Mouse (Mus musculus) heart, embryonic 15.5 days (tissue): ENCODE data around the gene Myh2. TPM values are rescaled to one million over a fixed set of nuclear protein-coding genes. Genes with fewer than 3 reads are reported as not detected.

Experiments
- ATAC-seq: fragments of 200-750 bp; cut with Nextera tagmentation; replicated peaks from 2 replicates; pipeline ENCODE4 v1.8.0; 2017; ENCODE audit warnings: low read depth, moderate TSS enrichment; ENCODE audit not compliant: insufficient number of reproducible peaks, insufficient read depth, low FRiP score
- H3K27ac ChIP-seq: fragments of 300-500 bp; sonication (generic); 2 replicates; pipeline ENCODE4 v1.5.1; 2015; ENCODE audit warnings: mild to moderate bottlenecking, inconsistent platforms
- H3K27me3 ChIP-seq: fragments of 300-500 bp; sonication (generic); 2 replicates; pipeline ENCODE4 v1.6.1; 2015; ENCODE audit warnings: inconsistent platforms
- H3K36me3 ChIP-seq: fragments of 300-500 bp; sonication (generic); 2 replicates; pipeline ENCODE4 v1.6.1; 2015; ENCODE audit warnings: mild to moderate bottlenecking, inconsistent platforms
- H3K4me1 ChIP-seq: fragments of 300-500 bp; sonication (generic); replicated peaks from 2 replicates; pipeline ENCODE4 v1.6.1; 2015; ENCODE audit warnings: inconsistent platforms
- H3K4me2 ChIP-seq: fragments of 300-500 bp; sonication (generic); 2 replicates; pipeline ENCODE4 v1.6.1; 2015; ENCODE audit warnings: inconsistent platforms, mild to moderate bottlenecking, moderate library complexity
- H3K4me3 ChIP-seq: fragments of 300-500 bp; sonication (generic); 2 replicates; pipeline ENCODE4 v1.5.1; 2015; ENCODE audit warnings: mild to moderate bottlenecking, inconsistent platforms
- H3K9ac ChIP-seq: fragments of 300-500 bp; sonication (generic); 2 replicates; pipeline ENCODE4 v1.6.1; 2015; ENCODE audit warnings: mild to moderate bottlenecking, inconsistent platforms
- H3K9me3 ChIP-seq: fragments of 300-500 bp; sonication (generic); replicated peaks from 2 replicates; pipeline ENCODE4 v1.6.1; 2016; ENCODE audit warnings: inconsistent platforms
- WGBS: fragments of 180-500 bp; shearing (Covaris S2); methylation state at CpG from one replicate; pipeline ENCODE4 v1.1.7; 2015; ENCODE audit warnings: mixed read lengths; 5-methylcytosine and 5-hydroxymethylcytosine counted together
- polyA plus RNA-seq: library from polyadenylated mRNA; unstranded; fragments of >200 nt; fragmentation: Nextera tagmentation; extraction: Ambion mirVana; gene quantifications from 2 replicates; pipeline ENCODE4 v1.2.1, GENCODE M21; 2015

Gene Myh2
- polyA plus RNA-seq, 1 experiment from 2014 or later, result 0.03 TPM

GRCm38 (mm10) chr11:67204766-67205165 is 33.9 kb downstream of the Myh2 start:
- no peaks in the 10 kb centered on the region for H3K4me1 ChIP-seq
- no peak for ATAC-seq
- WGBS, result 63% methylated on average over 3 of the region's 3 CpGs
- H3K36me3 ChIP-seq, result no peaks in the 10 kb centered on the region
- H3K27me3 ChIP-seq, result no peaks in the 10 kb centered on the region
- no peak overlapping the region for H3K4me2 ChIP-seq
- no peak overlapping the region for H3K9ac ChIP-seq
- no peaks in the 10 kb centered on the region for H3K9me3 ChIP-seq
- no peak overlapping the region for H3K27ac ChIP-seq
- no peak overlapping the region for H3K4me3 ChIP-seq

GRCm38 (mm10) chr11:67221803-67222202 is 51.0 kb downstream of the Myh2 start:
- H3K4me3 ChIP-seq, result no peak overlapping the region
- no peak overlapping the region for H3K9ac ChIP-seq
- no peaks in the 10 kb centered on the region for H3K4me1 ChIP-seq
- no peak overlapping the region for H3K4me2 ChIP-seq
- 86% methylated on average over 8 of the region's 8 CpGs for WGBS
- no peaks in the 10 kb centered on the region for H3K36me3 ChIP-seq
- no peak overlapping the region for H3K27ac ChIP-seq
- H3K27me3 ChIP-seq, result no peaks in the 10 kb centered on the region
- H3K9me3 ChIP-seq, result no peaks in the 10 kb centered on the region
- no peak for ATAC-seq

- Histone ChIP-seq H3K9me3 (no peaks in the 10 kb centered on the region), H3K27ac (no peak overlapping the region), H3K4me3 (no peak overlapping the region), H3K4me1 (no peaks in the 10 kb centered on the region), H3K36me3 (no peaks in the 10 kb centered on the region), H3K9ac (no peak overlapping the region), H3K4me2 (no peak overlapping the region), H3K27me3 (no peaks in the 10 kb centered on the region)
- 70% methylated on average over 3 of the region's 3 CpGs for WGBS
- no peak for ATAC-seq
These were observed 53.6 kb downstream of the Myh2 start for GRCm38 (mm10) chr11:67224466-67224865.

GRCm38 (mm10) chr11:67228731-67229130 is 57.9 kb downstream of the Myh2 start:
- Histone ChIP-seq H3K4me1 (no peaks in the 10 kb centered on the region), H3K9ac (no peak overlapping the region), H3K9me3 (no peaks in the 10 kb centered on the region), H3K4me3 (no peak overlapping the region), H3K4me2 (no peak overlapping the region), H3K27ac (no peak overlapping the region), H3K27me3 (no peaks in the 10 kb centered on the region), H3K36me3 (no peaks in the 10 kb centered on the region)
- ATAC-seq, result no peak
- 71% methylated on average over 3 of the region's 3 CpGs for whole genome bisulfite sequencing

GRCm38 (mm10) chr11:67229166-67229565 is 58.3 kb downstream of the Myh2 start:
- no peaks in the 10 kb centered on the region for H3K9me3 ChIP-seq
- whole genome bisulfite sequencing, result 65% methylated on average over 5 of the region's 5 CpGs

GRCm38 (mm10) chr11:67229946-67230345 is 59.1 kb downstream of the Myh2 start:
- H3K4me2 ChIP-seq, result no peak overlapping the region
- no peaks in the 10 kb centered on the region for H3K36me3 ChIP-seq
- H3K9me3 ChIP-seq, result no peaks in the 10 kb centered on the region
- H3K4me1 ChIP-seq, result no peaks in the 10 kb centered on the region
- H3K4me3 ChIP-seq, result no peak overlapping the region
- no peak overlapping the region for H3K27ac ChIP-seq
- no peak overlapping the region for H3K9ac ChIP-seq
- no peak for ATAC-seq
- WGBS, result 70% methylated on average over 2 of the region's 2 CpGs
- no peaks in the 10 kb centered on the region for H3K27me3 ChIP-seq

More at GRCm38 (mm10) chr11:67229166-67229565, 58.3 kb downstream of the Myh2 start:
- Histone ChIP-seq H3K27me3 (no peaks in the 10 kb centered on the region), H3K4me2 (no peak overlapping the region), H3K4me3 (no peak overlapping the region), H3K27ac (no peak overlapping the region), H3K36me3 (no peaks in the 10 kb centered on the region), H3K4me1 (no peaks in the 10 kb centered on the region), H3K9ac (no peak overlapping the region)
- no peak for ATAC-seq

GRCm38 (mm10) chr11:67235639-67236358 is 65.0 kb downstream of the Myh2 start:
- no peak overlapping the region for H3K4me3 ChIP-seq
- WGBS, result 61% methylated on average over 5 of the region's 5 CpGs
- ATAC-seq, result no peak
- H3K9ac ChIP-seq, result no peak overlapping the region
- no peak overlapping the region for H3K4me2 ChIP-seq
- H3K27me3 ChIP-seq, result no peaks in the 10 kb centered on the region
- H3K4me1 ChIP-seq, result no peaks in the 10 kb centered on the region
- H3K9me3 ChIP-seq, result no peaks in the 10 kb centered on the region
- H3K27ac ChIP-seq, result no peak overlapping the region
- H3K36me3 ChIP-seq, result no peaks in the 10 kb centered on the region

- no peak overlapping the region for H3K9ac ChIP-seq
These were observed 66.0 kb downstream of the Myh2 start for GRCm38 (mm10) chr11:67236799-67237198.

GRCm38 (mm10) chr11:67237481-67238079 is 66.8 kb downstream of the Myh2 start, which contains the start of gene Myh4:
Gene Myh4, plus strand, starts transcription at chr11:67238029.
- Histone ChIP-seq H3K36me3 (no peaks in the 10 kb centered on the region), H3K4me2 (no peak within 1 kb of the TSS), H3K9me3 (no peaks in the 10 kb centered on the region), H3K27me3 (no peaks in the 10 kb centered on the region), H3K4me1 (no peaks in the 10 kb centered on the region), H3K27ac (no peak within 1 kb of the TSS), H3K4me3 (no peak within 1 kb of the TSS), H3K9ac (no peak within 1 kb of the TSS)
- 78% methylated on average over 5 of the region's 5 CpGs for WGBS
- no peak for ATAC-seq

More at GRCm38 (mm10) chr11:67236799-67237198, 66.0 kb downstream of the Myh2 start:
- Histone ChIP-seq H3K4me1 (no peaks in the 10 kb centered on the region), H3K36me3 (no peaks in the 10 kb centered on the region), H3K9me3 (no peaks in the 10 kb centered on the region), H3K27me3 (no peaks in the 10 kb centered on the region), H3K4me2 (no peak overlapping the region), H3K27ac (no peak overlapping the region), H3K4me3 (no peak overlapping the region)
- no peak for ATAC-seq
- WGBS, result 76% methylated on average over 9 of the region's 9 CpGs

GRCm38 (mm10) chr11:67241051-67241450 is 70.2 kb downstream of the Myh2 start:
- H3K9me3 ChIP-seq, result no peaks in the 10 kb centered on the region
- WGBS, result 72% methylated on average over 6 of the region's 6 CpGs
- no peak overlapping the region for H3K4me2 ChIP-seq
- no peaks in the 10 kb centered on the region for H3K4me1 ChIP-seq
- no peaks in the 10 kb centered on the region for H3K27me3 ChIP-seq
- ATAC-seq, result no peak
- H3K27ac ChIP-seq, result no peak overlapping the region
- no peaks in the 10 kb centered on the region for H3K36me3 ChIP-seq
- no peak overlapping the region for H3K4me3 ChIP-seq
- H3K9ac ChIP-seq, result no peak overlapping the region
